Mouse (Mus musculus) limb, embryonic 10.5 days (tissue): ENCODE results near the gene Fam221b. TPM values are rescaled to one million over a fixed set of nuclear protein-coding genes. Genes with fewer than 3 reads are reported as not detected.

ENCODE experiments used
- DNase-seq: peaks from one replicate; pipeline ENCODE4 v3.0.0-alpha.2; 2017; ENCODE audit warnings: low spot score
- H3K27ac ChIP-seq: fragments of 300-500 bp; sonication (generic); 2 replicates; pipeline ENCODE4 v1.5.1; 2016; ENCODE audit warnings: mild to moderate bottlenecking
- H3K27me3 ChIP-seq: fragments of 300-500 bp; sonication (generic); 2 replicates; pipeline ENCODE4 v1.6.1; 2016; ENCODE audit warnings: low read depth, mild to moderate bottlenecking; ENCODE audit not compliant: poor library complexity, severe bottlenecking
- H3K36me3 ChIP-seq: fragments of 300-500 bp; sonication (generic); 2 replicates; pipeline ENCODE4 v1.6.1; 2016; ENCODE audit warnings: mild to moderate bottlenecking, moderate library complexity
- H3K4me1 ChIP-seq: fragments of 300-500 bp; sonication (generic); 2 replicates; pipeline ENCODE4 v1.6.1; 2016
- H3K4me3 ChIP-seq: fragments of 300-500 bp; sonication (generic); 2 replicates; pipeline ENCODE4 v1.5.1; 2016; ENCODE audit warnings: mild to moderate bottlenecking, moderate library complexity
- H3K9me3 ChIP-seq: fragments of 300-500 bp; sonication (generic); replicated peaks from 2 replicates; pipeline ENCODE4 v1.6.1; 2016; ENCODE audit warnings: mild to moderate bottlenecking
- WGBS: fragments of 180-500 bp; shearing (Covaris S2); methylation state at CpG from one replicate; pipeline ENCODE4 v1.1.7; 2016; 5-methylcytosine and 5-hydroxymethylcytosine counted together
- microRNA-seq: library from miRNA; unstranded; fragments of <30 nt; microRNA quantifications from one replicate; pipeline ENCODE4, GENCODE M21; 2017
- polyA plus RNA-seq: library from polyadenylated mRNA; unstranded; fragments of >200 nt; fragmentation: Nextera tagmentation; extraction: Ambion mirVana; gene quantifications from 2 replicates; pipeline ENCODE4 v1.2.1, GENCODE M21; 2016

Gene Fam221b
- polyA plus RNA-seq, 1 experiment from 2014 or later: 1.7 TPM

- 1% methylated on average over 49 of the region's 70 CpGs for whole genome bisulfite sequencing
- Histone ChIP-seq H3K27ac (peak within 1 kb of the TSS; percentile 90), H3K9me3 (no peaks in the 10 kb centered on the region), H3K4me1 (peaks cover 32% of the 10 kb centered on the region), H3K4me3 (peak within 1 kb of the TSS; percentile 78), H3K36me3 (no peaks in the 10 kb centered on the region), H3K27me3 (peaks cover 28% of the 10 kb centered on the region)
- peak; percentile 67 for DNase-seq
Observed at GRCm38 (mm10) chr4:43631046-43631955, 37.6 kb downstream of the Fam221b start, which contains the start of gene Npr2. Gene Npr2 (plus strand): TSS chr4:43631935.

GRCm38 (mm10) chr4:43630671-43631045 is 38.3 kb downstream of the Fam221b start:
- peak overlapping the region; percentile 78 for H3K4me3 ChIP-seq
- H3K36me3 ChIP-seq: no peaks in the 10 kb centered on the region
- no peak for DNase-seq
- H3K9me3 ChIP-seq: no peaks in the 10 kb centered on the region
- peaks cover 32% of the 10 kb centered on the region for H3K4me1 ChIP-seq
- peaks cover 28% of the 10 kb centered on the region for H3K27me3 ChIP-seq
- peak overlapping the region; percentile 90; the same call in 1 of the 2 replicates for H3K27ac ChIP-seq
- 24% methylated on average over 5 of the region's 5 CpGs for WGBS

GRCm38 (mm10) chr4:43630030-43630581 is 38.8 kb downstream of the Fam221b start:
- peaks cover 5% of the 10 kb centered on the region for H3K9me3 ChIP-seq
- DNase-seq: peak; percentile 74
- H3K27ac ChIP-seq: no peak overlapping the region
- H3K27me3 ChIP-seq: peaks cover 28% of the 10 kb centered on the region
- H3K4me3 ChIP-seq: 0 out of 2 replicates have a peak overlapping the region, but pooled peaks have one; percentile 10
- no peaks in the 10 kb centered on the region for H3K36me3 ChIP-seq
- peaks cover 32% of the 10 kb centered on the region for H3K4me1 ChIP-seq
- 9% methylated on average over 5 of the region's 5 CpGs for WGBS

GRCm38 (mm10) chr4:43629106-43629817 is 39.7 kb downstream of the Fam221b start:
- H3K36me3 ChIP-seq: no peaks in the 10 kb centered on the region
- H3K4me1 ChIP-seq: peaks cover 32% of the 10 kb centered on the region
- H3K27me3 ChIP-seq: peaks cover 28% of the 10 kb centered on the region
- 48% methylated on average over 20 of the region's 20 CpGs for WGBS
- H3K9me3 ChIP-seq: peaks cover 7% of the 10 kb centered on the region
- peak; percentile 32 for DNase-seq
- no peak overlapping the region for H3K4me3 ChIP-seq
- H3K27ac ChIP-seq: no peak overlapping the region

GRCm38 (mm10) chr4:43620146-43620778 is 48.7 kb downstream of the Fam221b start:
- WGBS: 74% methylated on average over 4 of the region's 4 CpGs
- Histone ChIP-seq H3K27ac (no peak overlapping the region), H3K9me3 (peaks cover 3% of the 10 kb centered on the region), H3K27me3 (no peaks in the 10 kb centered on the region), H3K4me3 (no peak overlapping the region), H3K4me1 (no peaks in the 10 kb centered on the region), H3K36me3 (no peaks in the 10 kb centered on the region)
- no peak for DNase-seq

- Histone ChIP-seq H3K27me3 (no peaks in the 10 kb centered on the region), H3K27ac (no peak overlapping the region), H3K4me1 (no peaks in the 10 kb centered on the region), H3K4me3 (no peak overlapping the region), H3K9me3 (no peaks in the 10 kb centered on the region), H3K36me3 (no peaks in the 10 kb centered on the region)
- DNase-seq: no peak
- 69% methylated on average over 3 of the region's 3 CpGs for WGBS
Observed at GRCm38 (mm10) chr4:43613060-43613730, 55.8 kb downstream of the Fam221b start.

- Histone ChIP-seq H3K36me3 (no peaks in the 10 kb centered on the region), H3K27me3 (no peaks in the 10 kb centered on the region), H3K9me3 (no peaks in the 10 kb centered on the region), H3K4me1 (no peaks in the 10 kb centered on the region), H3K27ac (no peak overlapping the region), H3K4me3 (no peak overlapping the region)
- DNase-seq: no peak
- WGBS: 82% methylated on average over 10 of the region's 10 CpGs
Observed at GRCm38 (mm10) chr4:43612534-43612933, 56.4 kb downstream of the Fam221b start.

Small RNA genes within 50 kb of the gene (microRNA-seq; reads per million reads assigned to microRNA genes)
- not detected for gene Gm25262

Other genes starting within 250 kb of the Fam221b start
- gene Fam166b, start 240.0 kb downstream of the Fam221b start, polyA plus RNA-seq: 0.18 TPM in 1 of 2 replicates, not detected in the other
- gene Tesk1, start 227.2 kb downstream of the Fam221b start, polyA plus RNA-seq: 7.5 and 9.7 TPM in 2 replicates
- 2.0 and 2.3 TPM in 2 replicates for gene Cd72, start 214.5 kb downstream of the Fam221b start, polyA plus RNA-seq
- not detected in 2 replicates for gene Sit1, start 185.4 kb downstream of the Fam221b start, polyA plus RNA-seq
- 44.3 and 50.8 TPM in 2 replicates for gene Ccdc107, start 176.2 kb downstream of the Fam221b start, polyA plus RNA-seq
- 45.1 and 49.8 TPM in 2 replicates for gene Arhgef39, start 169.4 kb downstream of the Fam221b start, polyA plus RNA-seq
- gene Car9, start 162.2 kb downstream of the Fam221b start, polyA plus RNA-seq: 1.0 and 1.3 TPM in 2 replicates
- gene Tpm2, start 145.4 kb downstream of the Fam221b start, polyA plus RNA-seq: 45.4 and 60.0 TPM in 2 replicates
- gene Creb3, start 106.8 kb downstream of the Fam221b start, polyA plus RNA-seq: 27.3 and 40.5 TPM in 2 replicates
- gene Tln1, start 106.5 kb downstream of the Fam221b start, polyA plus RNA-seq: 46.8 and 51.1 TPM in 2 replicates
- 22.7 and 30.0 TPM in 2 replicates for gene Rgp1, start 90.4 kb downstream of the Fam221b start, polyA plus RNA-seq
- gene Gba2, start 90.3 kb downstream of the Fam221b start, polyA plus RNA-seq: 24.3 and 29.2 TPM in 2 replicates
- 0.44 TPM in 1 of 2 replicates, not detected in the other for gene Msmp, start 84.7 kb downstream of the Fam221b start, polyA plus RNA-seq
- 2.8 and 4.8 TPM in 2 replicates for gene Npr2, start 37.2 kb downstream of the Fam221b start, polyA plus RNA-seq
- 1.0 and 1.2 TPM in 2 replicates for gene Spag8, start 15.6 kb downstream of the Fam221b start, polyA plus RNA-seq
- gene Hint2, start 12.7 kb downstream of the Fam221b start, polyA plus RNA-seq: 61.9 and 66.4 TPM in 2 replicates
- gene Tmem8b, start 174 bp downstream of the Fam221b start, polyA plus RNA-seq: 2.2 and 3.4 TPM in 2 replicates
- gene Olfr70, start 31.7 kb upstream of the Fam221b start, polyA plus RNA-seq: not detected in 2 replicates
- not detected in 2 replicates for gene Olfr71, start 41.1 kb upstream of the Fam221b start, polyA plus RNA-seq
- gene Hrct1, start 58.0 kb upstream of the Fam221b start, polyA plus RNA-seq: 0.35 and 0.40 TPM in 2 replicates
- gene Spaar, start 60.9 kb upstream of the Fam221b start, polyA plus RNA-seq: 0.05 and 0.10 TPM in 2 replicates
- not detected in 2 replicates for gene Olfr159, start 101.9 kb upstream of the Fam221b start, polyA plus RNA-seq
- not detected in 2 replicates for gene Olfr156, start 154.8 kb upstream of the Fam221b start, polyA plus RNA-seq
- gene Olfr157, start 171.1 kb upstream of the Fam221b start, polyA plus RNA-seq: not detected in 2 replicates
- gene Olfr155, start 182.4 kb upstream of the Fam221b start, polyA plus RNA-seq: not detected in 2 replicates
- gene Reck, start 206.4 kb upstream of the Fam221b start, polyA plus RNA-seq: 20.2 and 22.9 TPM in 2 replicates